Mouse (Mus musculus) spleen, adult 18-20 months (tissue): ENCODE results near the gene Tbc1d22a.
"Not testable (repeated sequence)": the region's sequence is repeated elsewhere in the genome, so short reads cannot be mapped to it uniquely, and the experiment has no call there.

Source experiments
- DNase-seq, 2 experiments: peaks; one replicate each; pipeline ENCODE4 v3.0.0; 2022; ENCODE audit warnings: mixed read lengths in 2 of 2

Tbc1d22a gene

DNA sequence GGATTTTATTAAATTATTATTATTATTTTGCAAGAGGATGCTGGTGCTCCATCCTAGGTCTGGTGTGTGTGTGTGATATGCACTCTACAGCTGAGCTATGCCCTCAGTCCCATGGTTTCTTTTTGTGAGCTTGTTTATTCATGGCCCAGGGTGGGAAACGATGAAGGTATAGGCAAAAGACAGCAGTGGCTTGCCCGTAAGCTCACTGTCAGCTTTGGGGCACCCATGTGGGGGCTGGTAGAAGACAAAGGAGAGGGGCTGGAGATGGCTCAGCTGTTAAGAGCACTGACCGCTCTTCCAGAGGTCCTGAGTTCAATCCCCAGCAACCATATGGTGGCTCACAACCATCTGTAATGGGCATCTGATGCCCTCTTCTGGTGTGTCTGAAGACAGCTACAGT lies 32.9 kb upstream of the Tbc1d22a start:
- not testable (repeated sequence) for DNase-seq

- peak; percentile 51 to 61 for DNase-seq
These were observed 32.3 kb upstream of the Tbc1d22a start for GRCm38 (mm10) chr15:86181941-86182439.

DNA sequence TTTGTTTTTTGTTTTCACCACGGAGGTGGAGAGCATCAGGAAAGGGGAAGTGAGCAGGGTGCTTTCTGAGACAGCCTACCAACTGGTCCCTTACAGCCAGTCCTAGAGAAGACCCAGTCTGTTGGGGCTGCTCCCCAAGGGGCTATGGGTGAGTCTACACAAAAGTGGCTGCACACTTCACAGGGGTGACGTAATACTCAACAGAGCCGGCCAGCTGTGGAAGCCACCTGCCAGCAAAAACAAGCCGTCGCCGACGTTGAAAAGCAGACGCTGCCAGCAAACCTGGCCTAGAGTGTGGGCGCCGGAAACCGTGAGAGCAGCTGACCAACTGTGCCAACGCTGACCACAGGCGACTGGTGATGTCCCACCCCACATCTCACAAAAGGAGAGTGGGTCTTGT lies 31.6 kb upstream of the Tbc1d22a start:
- DNase-seq: peak; percentile 72 to 86

GRCm38 (mm10) chr15:86183484-86183883 lies 30.8 kb upstream of the Tbc1d22a start:
- DNase-seq: no peak

- DNase-seq: no peak
These were observed 30.2 kb upstream of the Tbc1d22a start for GRCm38 (mm10) chr15:86184071-86184470.

DNA sequence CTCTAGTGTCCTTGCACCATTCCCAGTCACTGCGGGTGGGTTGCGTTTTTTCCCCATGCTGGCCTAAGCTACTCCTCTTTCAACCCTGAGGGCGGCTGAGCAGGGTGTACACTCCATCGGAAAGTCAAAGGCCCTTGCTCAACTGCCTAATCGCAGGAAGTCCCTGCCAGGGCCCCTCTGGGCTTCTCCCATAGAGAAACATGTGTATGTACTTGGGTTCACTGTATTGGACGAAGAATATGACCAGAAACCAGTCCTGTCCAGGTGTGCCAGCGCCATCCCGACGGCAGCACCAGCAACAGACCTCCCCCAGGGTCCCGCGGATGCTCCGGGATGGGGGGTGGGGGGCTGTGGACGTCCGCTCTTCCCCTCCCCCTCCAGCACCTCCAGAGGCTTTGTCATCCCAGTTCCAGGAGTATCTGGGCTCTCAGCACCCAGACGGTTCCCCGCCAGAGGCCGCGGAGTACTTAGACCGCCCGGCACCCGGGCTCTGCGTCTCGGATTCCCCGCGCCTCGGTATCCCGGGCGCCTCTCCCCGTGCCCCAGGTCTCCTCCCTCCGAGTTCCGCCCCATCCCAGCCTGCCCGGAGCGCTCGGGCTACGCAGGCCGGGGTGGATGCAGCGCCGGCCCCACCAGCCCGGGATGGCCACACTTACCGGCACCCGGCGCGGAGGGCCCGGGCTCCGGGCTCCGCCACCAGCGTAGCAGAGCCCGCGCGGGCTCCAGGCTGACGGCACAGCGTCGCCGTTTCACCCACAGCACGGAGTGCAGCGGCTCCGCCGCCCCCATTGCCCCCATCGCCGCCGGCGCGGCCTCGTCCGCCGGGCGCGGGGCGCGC lies 29.2 kb upstream of the Tbc1d22a start:
- peak; percentile 43 to 58 for DNase-seq

GRCm38 (mm10) chr15:86185689-86186569 lies 28.3 kb upstream of the Tbc1d22a start, which contains the start of gene Cerk:
Gene Cerk, minus strand, starts transcription at chr15:86186141.
- DNase-seq: peak; percentile 78 to 85

DNA sequence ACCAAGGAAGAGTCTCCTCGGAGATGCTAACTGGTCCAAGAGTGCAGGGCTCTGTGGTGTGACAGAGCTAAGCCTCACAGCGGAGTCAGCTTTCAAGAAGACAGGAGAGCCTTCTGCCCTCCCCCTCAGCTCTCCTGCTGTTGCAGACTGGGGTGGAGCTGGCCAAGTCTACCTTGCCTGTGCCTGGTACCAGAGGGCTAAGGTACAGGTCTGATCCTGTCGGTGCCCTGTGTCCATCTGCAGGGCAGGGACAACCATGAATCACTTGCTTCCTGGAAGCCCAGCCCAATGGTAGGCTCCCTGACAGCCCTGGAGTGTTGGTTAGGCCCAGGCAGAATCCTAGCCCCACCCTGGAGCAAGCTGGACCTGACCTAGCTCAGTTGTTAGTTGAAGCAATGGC lies 27.6 kb upstream of the Tbc1d22a start:
- no peak for DNase-seq

DNA sequence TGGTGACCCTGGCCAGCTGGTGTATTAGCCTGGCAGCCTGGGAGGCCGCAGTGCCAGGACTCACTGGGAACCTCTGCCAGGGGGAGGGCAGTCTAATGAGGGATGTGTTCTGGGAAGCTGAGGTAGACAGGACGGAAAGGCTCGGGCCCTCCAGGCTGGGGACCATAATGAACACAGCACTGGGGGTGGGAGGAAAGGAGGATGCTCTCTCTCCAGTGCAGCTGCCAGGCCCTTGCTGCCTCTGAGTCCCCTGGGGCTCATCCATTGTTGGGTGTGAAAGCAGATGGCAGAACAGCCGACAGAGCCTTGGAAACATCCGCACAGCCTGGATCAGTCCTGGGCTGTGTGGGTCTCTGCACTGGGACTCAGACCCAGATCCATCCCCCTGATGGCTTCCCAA lies 26.1 kb upstream of the Tbc1d22a start:
- DNase-seq: peak in 1 of 2 experiments; percentile 4

DNA sequence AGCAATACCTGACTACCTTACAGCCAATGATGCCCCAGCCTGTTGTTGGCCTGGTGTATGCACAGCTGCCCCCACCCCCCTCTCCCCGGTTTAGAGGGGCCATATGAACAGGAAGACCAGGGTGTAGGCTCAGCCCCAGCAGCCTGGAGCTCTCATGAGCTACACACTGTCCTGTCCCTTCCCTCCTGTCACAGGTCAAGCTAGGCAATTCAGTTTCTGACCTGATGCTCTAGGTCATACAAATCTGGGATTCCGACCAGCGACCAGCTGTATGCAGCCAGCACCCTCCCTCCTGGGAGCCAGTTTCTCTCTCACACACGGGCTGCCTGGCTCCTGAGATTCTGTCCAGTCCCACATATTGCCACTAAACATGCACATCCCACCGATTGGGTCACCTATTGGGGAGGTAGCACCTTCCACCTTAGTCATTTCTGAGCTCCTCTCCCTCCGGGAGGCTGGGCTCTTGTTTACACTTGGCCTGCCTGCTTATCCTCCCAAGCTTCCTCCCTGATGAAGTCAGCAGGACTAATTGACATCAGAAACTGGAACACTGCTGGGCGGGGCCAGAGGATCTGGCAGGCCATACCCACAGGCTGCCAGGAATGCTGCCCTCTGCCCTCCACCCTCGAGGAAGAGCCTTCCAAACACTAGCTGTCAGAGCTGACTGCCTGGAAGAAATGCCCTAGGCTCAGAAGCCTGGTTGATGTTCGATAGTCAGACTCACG lies 25.4 kb upstream of the Tbc1d22a start:
- no peak for DNase-seq

GRCm38 (mm10) chr15:86190387-86190786 lies 23.9 kb upstream of the Tbc1d22a start:
- no peak for DNase-seq

GRCm38 (mm10) chr15:86191505-86191904 lies 22.8 kb upstream of the Tbc1d22a start:
- DNase-seq: no peak

- peak in 1 of 2 experiments; percentile 18 for DNase-seq
These were observed 22.3 kb upstream of the Tbc1d22a start for GRCm38 (mm10) chr15:86191933-86192332.

DNA sequence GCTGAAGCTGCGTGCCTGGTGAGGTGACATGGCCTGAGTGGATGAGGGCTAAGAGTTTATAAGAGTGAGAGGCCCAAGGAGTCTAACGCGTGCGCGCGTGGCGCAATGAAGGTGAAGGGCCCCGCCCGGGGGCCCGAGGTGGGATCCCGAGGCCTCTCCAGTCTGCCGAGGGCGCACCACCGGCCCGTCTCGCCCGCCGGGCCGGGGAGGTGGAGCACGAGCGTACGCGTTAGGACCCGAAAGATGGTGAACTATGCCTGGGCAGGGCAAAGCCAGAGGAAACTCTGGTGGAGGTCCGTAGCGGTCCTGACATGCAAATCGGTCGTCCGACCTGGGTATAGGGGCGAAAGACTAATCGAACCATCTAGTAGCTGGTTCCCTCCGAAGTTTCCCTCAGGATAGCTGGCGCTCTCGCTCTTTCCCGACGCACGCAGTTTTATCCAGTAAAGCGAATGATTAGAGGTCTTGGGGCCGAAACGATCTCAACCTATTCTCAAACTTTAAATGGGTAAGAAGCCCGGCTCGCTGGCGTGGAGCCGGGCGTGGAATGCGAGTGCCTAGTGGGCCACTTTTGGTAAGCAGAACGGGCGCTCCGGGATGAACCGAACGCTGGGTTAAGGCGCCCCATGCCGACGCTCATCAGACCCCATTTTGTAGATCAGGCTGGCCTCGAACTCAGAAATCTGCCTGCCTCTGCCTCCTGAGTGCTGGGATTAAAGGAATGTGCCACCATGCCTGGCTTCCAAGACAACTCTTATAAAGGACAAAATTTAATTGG lies 19.4 kb upstream of the Tbc1d22a start:
- not testable (repeated sequence) for DNase-seq

GRCm38 (mm10) chr15:86199052-86199451 lies 15.2 kb upstream of the Tbc1d22a start:
- no peak for DNase-seq

DNA sequence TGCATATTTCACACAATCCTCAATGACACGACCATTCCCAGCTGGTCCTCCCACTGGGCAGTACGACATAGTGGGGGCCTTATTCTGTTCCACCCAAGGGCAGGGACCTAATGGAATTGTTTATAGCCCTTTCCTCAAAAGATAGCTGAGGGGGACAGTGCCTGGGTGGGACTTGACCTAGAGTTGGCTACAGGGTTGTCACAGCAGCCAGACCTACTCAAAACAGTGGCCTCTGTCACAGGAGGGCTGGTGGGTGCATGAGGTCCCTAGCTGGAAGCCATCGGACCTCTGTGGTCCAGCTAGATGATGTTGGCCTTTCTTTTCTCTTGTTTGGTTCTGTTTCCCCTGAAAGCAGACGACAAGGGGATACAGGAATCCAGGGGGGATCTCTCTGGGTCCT lies 14.8 kb upstream of the Tbc1d22a start:
- DNase-seq: no peak

DNA sequence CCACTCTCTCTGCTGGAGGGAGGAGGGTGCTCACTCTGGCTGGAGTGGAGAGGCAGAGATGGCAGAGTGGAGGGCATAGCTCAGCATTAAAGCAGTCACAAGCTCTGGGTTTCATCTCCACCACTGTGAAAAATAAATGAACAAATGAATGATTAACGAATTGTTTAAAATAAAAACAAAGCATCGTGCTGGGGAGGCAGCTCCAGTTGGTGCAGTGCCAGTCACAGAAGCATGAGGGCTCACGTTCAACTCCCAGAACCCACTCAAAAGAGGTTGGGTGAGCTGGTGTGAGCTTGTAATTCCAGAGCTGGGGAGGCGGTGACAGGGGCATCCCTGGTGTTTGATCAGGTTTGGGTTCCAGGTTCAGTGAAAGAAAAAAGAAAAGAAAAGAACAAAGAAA lies 14.1 kb upstream of the Tbc1d22a start:
- no peak for DNase-seq

DNA sequence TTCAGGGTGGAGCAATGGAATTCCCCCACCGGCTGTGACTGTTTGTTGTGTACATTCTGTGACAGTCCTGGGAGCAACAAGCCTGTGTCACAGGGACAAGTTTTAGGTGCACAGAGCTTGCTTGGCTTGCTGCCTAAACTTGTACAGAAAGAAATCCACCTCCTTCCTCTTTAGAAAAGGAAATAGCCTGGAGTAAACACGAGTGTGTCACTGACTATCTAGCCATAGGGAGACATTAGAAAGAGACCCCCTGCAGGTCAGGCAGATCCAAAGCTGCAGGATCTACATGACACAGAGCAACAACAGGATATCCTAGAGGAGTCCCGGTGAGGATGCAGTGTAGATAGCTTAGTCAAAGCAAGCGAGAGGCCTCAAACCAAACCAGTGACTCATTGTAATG lies 13.2 kb upstream of the Tbc1d22a start:
- DNase-seq: peak in 1 of 2 experiments; percentile 22

- no peak for DNase-seq
These were observed 12.4 kb upstream of the Tbc1d22a start for GRCm38 (mm10) chr15:86201696-86202330.

DNA sequence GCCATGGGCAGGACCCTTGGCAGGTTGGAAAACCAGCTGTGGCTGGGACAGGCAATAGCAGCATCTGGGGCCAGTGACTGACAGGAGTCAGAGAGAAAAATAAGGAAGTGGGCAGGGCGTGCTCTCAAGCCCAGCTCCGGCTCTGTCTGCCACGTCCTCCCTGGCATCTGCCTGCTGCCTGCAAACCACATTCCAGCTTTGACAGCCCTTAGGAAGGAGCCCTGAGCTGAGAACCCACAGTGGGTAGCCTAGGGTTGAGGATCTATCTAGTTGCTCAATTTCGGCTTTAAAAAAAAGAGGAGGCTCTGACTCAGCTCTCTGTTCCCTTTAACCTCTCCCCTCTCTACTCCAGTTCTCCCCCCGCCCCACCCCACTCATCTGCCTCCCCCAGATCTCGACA lies 11.6 kb upstream of the Tbc1d22a start:
- DNase-seq: peak; percentile 52 to 58

DNA sequence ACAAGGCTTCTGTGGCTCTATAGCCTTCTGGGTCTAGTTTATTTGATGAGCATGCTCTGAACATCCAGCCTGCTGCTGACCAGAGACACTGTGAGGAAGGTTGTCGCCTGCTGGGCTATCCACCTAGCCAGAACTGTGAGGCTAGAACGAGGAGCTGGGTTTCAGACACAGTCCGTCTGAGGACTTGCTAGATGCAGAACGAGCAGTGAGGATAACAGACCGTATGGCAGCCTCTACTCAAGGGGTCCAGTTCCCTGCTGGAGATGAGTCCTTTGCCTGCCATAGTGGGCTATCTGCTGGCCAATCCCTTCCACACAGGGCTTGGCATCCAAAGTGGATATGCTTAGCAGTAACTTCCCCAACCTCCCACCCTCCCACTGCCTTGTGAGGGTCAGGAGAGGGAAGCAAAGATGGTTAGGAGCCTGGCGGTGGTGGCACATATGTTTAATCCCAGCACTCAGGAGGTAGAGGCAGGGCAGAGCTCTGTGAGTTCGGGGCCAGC lies 10.9 kb upstream of the Tbc1d22a start:
- no peak for DNase-seq
